Mouse (Mus musculus) forebrain, embryonic 11.5 days (tissue): ENCODE data around the gene Nav1. TPM values are rescaled to one million over a fixed set of nuclear protein-coding genes. Genes with fewer than 3 reads are reported as not detected.

Experiments
- ATAC-seq: fragments of 200-750 bp; cut with Nextera tagmentation; replicated peaks from 2 replicates; pipeline ENCODE4 v1.8.0; 2017; ENCODE audit warnings: moderate TSS enrichment; ENCODE audit not compliant: low FRiP score
- DNase-seq: peaks from one replicate; pipeline ENCODE4 v3.0.0-alpha.2; 2017; ENCODE audit warnings: low spot score
- H3K27ac ChIP-seq: fragments of 300-500 bp; sonication (generic); 2 replicates; pipeline ENCODE4 v1.5.1; 2014; ENCODE audit warnings: low read depth, low read length
- H3K27me3 ChIP-seq: fragments of 300-500 bp; sonication (generic); 2 replicates; pipeline ENCODE4 v1.6.1; 2014; ENCODE audit warnings: mild to moderate bottlenecking, low read length, mixed read lengths; ENCODE audit not compliant: control insufficient read depth, insufficient read depth
- H3K36me3 ChIP-seq: fragments of 300-500 bp; sonication (generic); 2 replicates; pipeline ENCODE4 v1.6.1; 2014; ENCODE audit warnings: mild to moderate bottlenecking, low read length, moderate library complexity, mixed read lengths; ENCODE audit not compliant: control insufficient read depth, insufficient read depth
- H3K4me1 ChIP-seq: fragments of 300-500 bp; sonication (generic); replicated peaks from 2 replicates; pipeline ENCODE4 v1.6.1; 2014; ENCODE audit warnings: low read length, mixed read lengths; ENCODE audit not compliant: control insufficient read depth, insufficient read depth
- H3K4me2 ChIP-seq: fragments of 300-500 bp; sonication (generic); 2 replicates; pipeline ENCODE4 v1.6.1; 2014; ENCODE audit warnings: low read depth, mild to moderate bottlenecking, low read length, moderate library complexity, mixed read lengths; ENCODE audit not compliant: severe bottlenecking
- H3K4me3 ChIP-seq: fragments of 300-500 bp; sonication (generic); 2 replicates; pipeline ENCODE4 v1.5.1; 2014; ENCODE audit warnings: low read depth, low read length
- H3K9ac ChIP-seq: fragments of 300-500 bp; sonication (generic); 2 replicates; pipeline ENCODE4 v1.6.1; 2014; ENCODE audit warnings: low read length
- H3K9me3 ChIP-seq: fragments of 300-500 bp; sonication (generic); 2 replicates; pipeline ENCODE4 v1.6.1; 2016; ENCODE audit warnings: low read length, mixed read lengths; ENCODE audit not compliant: control insufficient read depth
- WGBS: fragments of 180-500 bp; shearing (Covaris S2); extraction: QIAGEN DNeasy Blood & Tissue Kit; methylation state at CpG from one replicate; pipeline ENCODE4 v1.1.7; 2014; 5-methylcytosine and 5-hydroxymethylcytosine counted together
- polyA plus RNA-seq: library from polyadenylated mRNA; unstranded; fragments of >200 nt; fragmentation: Nextera tagmentation; extraction: Ambion mirVana; gene quantifications from 2 replicates; pipeline ENCODE4 v1.2.1, GENCODE M21; 2014

Gene Nav1
- polyA plus RNA-seq, 1 experiment from 2014 or later: 26.9 TPM

- ATAC-seq (no peak), DNase-seq (no peak)
- H3K4me2 ChIP-seq: no peak overlapping the region
- no peak overlapping the region for H3K27ac ChIP-seq
- H3K4me3 ChIP-seq: no peak overlapping the region
- H3K36me3 ChIP-seq: peaks cover 8% of the 10 kb centered on the region; the same call in 1 of the 2 replicates
- WGBS: 95% methylated on average over 10 of the region's 10 CpGs
- H3K27me3 ChIP-seq: no peaks in the 10 kb centered on the region
- H3K9ac ChIP-seq: no peak overlapping the region
- peaks cover 12% of the 10 kb centered on the region; the same call in 1 of the 2 replicates for H3K4me1 ChIP-seq
- no peaks in the 10 kb centered on the region for H3K9me3 ChIP-seq
Observed at GRCm38 (mm10) chr1:135426645-135427044, 180.4 kb downstream of the Nav1 start.

- Histone ChIP-seq H3K4me1 (no peaks in the 10 kb centered on the region), H3K27me3 (no peaks in the 10 kb centered on the region), H3K9me3 (no peaks in the 10 kb centered on the region), H3K9ac (no peak overlapping the region), H3K27ac (no peak overlapping the region), H3K36me3 (peaks cover 8% of the 10 kb centered on the region), H3K4me2 (no peak overlapping the region), H3K4me3 (no peak overlapping the region)
- WGBS: 94% methylated on average over 6 of the region's 6 CpGs
- ATAC-seq (no peak), DNase-seq (no peak)
Observed at GRCm38 (mm10) chr1:135422772-135423171, 184.3 kb downstream of the Nav1 start.

- H3K4me1 ChIP-seq: no peaks in the 10 kb centered on the region
- no peaks in the 10 kb centered on the region for H3K9me3 ChIP-seq
- H3K27me3 ChIP-seq: no peaks in the 10 kb centered on the region
- no peak overlapping the region for H3K27ac ChIP-seq
- H3K36me3 ChIP-seq: peaks cover 25% of the 10 kb centered on the region
- no peak overlapping the region for H3K9ac ChIP-seq
- H3K4me2 ChIP-seq: no peak overlapping the region
- no peak overlapping the region for H3K4me3 ChIP-seq
- no peak for ATAC-seq
- DNase-seq: no peak
Observed at GRCm38 (mm10) chr1:135413996-135414395, 193.1 kb downstream of the Nav1 start.

- DNase-seq (peak; percentile 43), ATAC-seq (no peak)
- H3K4me2 ChIP-seq: no peak overlapping the region
- peaks cover 34% of the 10 kb centered on the region for H3K36me3 ChIP-seq
- no peak overlapping the region for H3K4me3 ChIP-seq
- H3K9me3 ChIP-seq: no peaks in the 10 kb centered on the region
- H3K27ac ChIP-seq: no peak overlapping the region
- no peaks in the 10 kb centered on the region for H3K27me3 ChIP-seq
- no peaks in the 10 kb centered on the region for H3K4me1 ChIP-seq
- H3K9ac ChIP-seq: no peak overlapping the region
- WGBS: 86% methylated on average over 4 of the region's 4 CpGs
Observed at GRCm38 (mm10) chr1:135412130-135412529, 195.0 kb downstream of the Nav1 start.

GRCm38 (mm10) chr1:135410967-135411366, 196.1 kb downstream of the Nav1 start:
- DNase-seq (peak; percentile 30), ATAC-seq (no peak)
- Histone ChIP-seq H3K9me3 (no peaks in the 10 kb centered on the region), H3K4me1 (no peaks in the 10 kb centered on the region), H3K9ac (no peak overlapping the region), H3K27ac (no peak overlapping the region), H3K4me2 (no peak overlapping the region), H3K27me3 (no peaks in the 10 kb centered on the region), H3K4me3 (no peak overlapping the region), H3K36me3 (peaks cover 30% of the 10 kb centered on the region)
- 85% methylated on average over 2 of the region's 2 CpGs for WGBS

- Histone ChIP-seq H3K9ac (no peak overlapping the region), H3K9me3 (no peaks in the 10 kb centered on the region), H3K4me3 (no peak overlapping the region), H3K27ac (no peak overlapping the region), H3K4me1 (no peaks in the 10 kb centered on the region), H3K36me3 (peaks cover 33% of the 10 kb centered on the region), H3K27me3 (no peaks in the 10 kb centered on the region), H3K4me2 (no peak overlapping the region)
- no peak for DNase-seq
- ATAC-seq: no peak
- WGBS: 96% methylated on average over 4 of the region's 4 CpGs
Observed at GRCm38 (mm10) chr1:135408973-135409372, 198.1 kb downstream of the Nav1 start.

- ATAC-seq (no peak), DNase-seq (no peak)
- H3K27ac ChIP-seq: no peak overlapping the region
- H3K36me3 ChIP-seq: peaks cover 41% of the 10 kb centered on the region
- H3K9ac ChIP-seq: no peak overlapping the region
- H3K4me1 ChIP-seq: no peaks in the 10 kb centered on the region
- H3K9me3 ChIP-seq: no peaks in the 10 kb centered on the region
- WGBS: 78% methylated on average over 7 of the region's 7 CpGs
- no peak overlapping the region for H3K4me2 ChIP-seq
- H3K27me3 ChIP-seq: no peaks in the 10 kb centered on the region
- no peak overlapping the region for H3K4me3 ChIP-seq
Observed at GRCm38 (mm10) chr1:135405356-135405755, 201.7 kb downstream of the Nav1 start.

GRCm38 (mm10) chr1:135401452-135402110, 205.5 kb downstream of the Nav1 start:
- no peaks in the 10 kb centered on the region for H3K27me3 ChIP-seq
- H3K9me3 ChIP-seq: no peaks in the 10 kb centered on the region
- no peak for ATAC-seq
- DNase-seq: peak; percentile 10
- no peak overlapping the region for H3K27ac ChIP-seq
- WGBS: 96% methylated on average over 3 of the region's 3 CpGs
- H3K4me3 ChIP-seq: no peak overlapping the region
- no peak overlapping the region for H3K9ac ChIP-seq
- no peak overlapping the region for H3K4me2 ChIP-seq
- H3K36me3 ChIP-seq: peaks cover 28% of the 10 kb centered on the region
- H3K4me1 ChIP-seq: no peaks in the 10 kb centered on the region

- Histone ChIP-seq H3K9ac (no peak overlapping the region), H3K27ac (no peak overlapping the region), H3K36me3 (peaks cover 31% of the 10 kb centered on the region), H3K4me2 (no peak overlapping the region), H3K27me3 (no peaks in the 10 kb centered on the region), H3K9me3 (no peaks in the 10 kb centered on the region), H3K4me1 (no peaks in the 10 kb centered on the region), H3K4me3 (no peak overlapping the region)
- 98% methylated on average over 5 of the region's 5 CpGs for WGBS
- DNase-seq (peak; percentile 1), ATAC-seq (no peak)
Observed at GRCm38 (mm10) chr1:135399466-135399865, 207.6 kb downstream of the Nav1 start.
